Mouse (Mus musculus) CH12.LX (cell line): ENCODE results near the gene Rap1gap. TPM values are rescaled to one million over a fixed set of nuclear protein-coding genes. Genes with fewer than 3 reads are reported as not detected.

Source experiments
- DNase-seq: peaks from one replicate; pipeline ENCODE4 v3.0.0-alpha.2; 2013; ENCODE audit errors: extremely low read depth
- H3K27ac ChIP-seq: 2 replicates; pipeline ENCODE4 v1.5.1; 2012; ENCODE audit warnings: low read depth, mild to moderate bottlenecking, control low read depth, moderate library complexity; ENCODE audit not compliant: insufficient read depth
- H3K27me3 ChIP-seq: replicated peaks from 2 replicates; pipeline ENCODE3; 2012; ENCODE audit warnings: inconsistent platforms
- H3K36me3 ChIP-seq, 2 experiments: replicated peaks in 1 of 2; 2 replicates each; pipeline versions ENCODE3 to v1.6.1; 2012; ENCODE audit warnings: inconsistent platforms in 1 of 2, low read length in 1 of 2, mild to moderate bottlenecking in 1 of 2, mixed read lengths in 1 of 2, moderate library complexity in 1 of 2; ENCODE audit not compliant: control insufficient read depth in 1 of 2, insufficient read depth in 1 of 2
- H3K4me1 ChIP-seq, 2 experiments: 2 replicates each; pipeline ENCODE4 v1.6.1; 2012; ENCODE audit warnings: inconsistent platforms in 1 of 2, moderate library complexity in 1 of 2; ENCODE audit not compliant: insufficient read depth in 2 of 2, control insufficient read depth in 1 of 2
- H3K4me2 ChIP-seq: 2 replicates; pipeline ENCODE4 v1.6.1; 2012; ENCODE audit warnings: low read depth, mild to moderate bottlenecking, control low read depth; ENCODE audit not compliant: poor library complexity, insufficient read depth, severe bottlenecking
- H3K4me3 ChIP-seq, 3 experiments: fragments of 150-350 bp in 1 of 3; sonication (generic) in 1 of 3; replicated peaks in 1 of 3; 2 replicates each; pipeline versions ENCODE3 to v1.5.1; 2011 to 2012; ENCODE audit warnings: low read depth in 2 of 3, low read length in 2 of 3, mild to moderate bottlenecking in 2 of 3, moderate library complexity in 2 of 3, control low read depth in 1 of 3, improper control_type of control experiment in 1 of 3, inconsistent platforms in 1 of 3, mixed read lengths in 1 of 3; ENCODE audit not compliant: poor library complexity in 1 of 3
- H3K79me2 ChIP-seq: replicated peaks from 2 replicates; pipeline ENCODE4 v1.6.1; 2012; ENCODE audit warnings: mild to moderate bottlenecking, moderate library complexity; ENCODE audit not compliant: control insufficient read depth, poor library complexity, insufficient read depth, severe bottlenecking; ENCODE audit errors: extremely low read depth
- H3K9ac ChIP-seq: 2 replicates; pipeline ENCODE4 v1.6.1; 2012; ENCODE audit warnings: low read depth, mild to moderate bottlenecking, control low read depth, moderate library complexity; ENCODE audit not compliant: insufficient read depth
- H3K9me3 ChIP-seq: replicated peaks from 2 replicates; pipeline ENCODE3; 2012; ENCODE audit warnings: low read length, inconsistent platforms, mixed read lengths
- BHLHE40 ChIP-seq: IDR thresholded peaks from 2 replicates; pipeline ENCODE4 v1.6.1; 2011; ENCODE audit warnings: mild to moderate bottlenecking, low read depth, low read length, improper control_type of control experiment
- CHD2 ChIP-seq: IDR thresholded peaks from 2 replicates; pipeline ENCODE4 v1.6.1; 2011; ENCODE audit warnings: low read length, improper control_type of control experiment
- CTCF ChIP-seq, 2 experiments: IDR thresholded peaks in 1 of 2; conservative IDR thresholded peaks in 1 of 2; 2 replicates each; pipeline ENCODE4 v1.5.1; 2011 to 2012; ENCODE audit warnings: low read depth in 2 of 2, low read length in 2 of 2, improper control_type of control experiment in 1 of 2, inconsistent platforms in 1 of 2, mild to moderate bottlenecking in 1 of 2, moderate library complexity in 1 of 2
- GABPA ChIP-seq: IDR thresholded peaks from 2 replicates; pipeline ENCODE4 v1.6.1; 2012; ENCODE audit warnings: low read depth, low read length, improper control_type of control experiment, inconsistent platforms; ENCODE audit not compliant: insufficient replicate concordance
- HCFC1 ChIP-seq: IDR thresholded peaks from 2 replicates; pipeline ENCODE4 v1.6.1; 2012; ENCODE audit warnings: low read depth, mild to moderate bottlenecking, inconsistent platforms, low read length, improper control_type of control experiment
- IRF4 ChIP-seq: IDR thresholded peaks from 2 replicates; pipeline ENCODE4 v1.6.1; 2014; ENCODE audit warnings: low read depth, mild to moderate bottlenecking, inconsistent platforms, low read length, improper control_type of control experiment
- MAFK ChIP-seq: IDR thresholded peaks from 2 replicates; pipeline ENCODE4 v1.6.1; 2011; ENCODE audit warnings: low read length, improper control_type of control experiment; ENCODE audit not compliant: insufficient replicate concordance
- MEF2A ChIP-seq: IDR thresholded peaks from 2 replicates; pipeline ENCODE4 v1.6.1; 2014; ENCODE audit warnings: low read depth, mild to moderate bottlenecking, inconsistent platforms, low read length, improper control_type of control experiment, borderline replicate concordance
- NELFE ChIP-seq: IDR thresholded peaks from 2 replicates; pipeline ENCODE4 v1.6.1; 2011; ENCODE audit warnings: low read depth, low read length, improper control_type of control experiment
- NRF1 ChIP-seq: IDR thresholded peaks from 2 replicates; pipeline ENCODE4 v1.6.1; 2014; ENCODE audit warnings: low read depth, mild to moderate bottlenecking, inconsistent platforms, low read length, improper control_type of control experiment, moderate library complexity
- PAX5 ChIP-seq: IDR thresholded peaks from 2 replicates; pipeline ENCODE4 v1.6.1; 2012; ENCODE audit warnings: low read length, inconsistent platforms, mixed read lengths
- POLR2A ChIP-seq: IDR thresholded peaks from 2 replicates; pipeline ENCODE4 v1.6.1; 2011; ENCODE audit warnings: low read depth, mild to moderate bottlenecking, improper control_type of control experiment, low read length
- POLR2AphosphoS2 ChIP-seq: IDR thresholded peaks from 2 replicates; pipeline ENCODE4 v1.6.1; 2011; ENCODE audit warnings: low read depth, low read length, improper control_type of control experiment
- RCOR1 ChIP-seq: conservative IDR thresholded peaks from 2 replicates; pipeline ENCODE4 v1.6.1; 2012; ENCODE audit warnings: low read depth, mild to moderate bottlenecking, inconsistent platforms, low read length, improper control_type of control experiment
- SMC3 ChIP-seq: IDR thresholded peaks from 2 replicates; pipeline ENCODE4 v1.6.1; 2011; ENCODE audit warnings: low read depth, low read length, improper control_type of control experiment
- UBTF ChIP-seq: IDR thresholded peaks from 2 replicates; pipeline ENCODE4 v1.6.1; 2012; ENCODE audit warnings: low read depth, mild to moderate bottlenecking, inconsistent platforms, low read length, improper control_type of control experiment, moderate library complexity
- USF1 ChIP-seq: IDR thresholded peaks from 2 replicates; pipeline ENCODE4 v1.6.1; 2014; ENCODE audit warnings: low read depth, mild to moderate bottlenecking, inconsistent platforms, low read length, improper control_type of control experiment
- ZC3H11A ChIP-seq: IDR thresholded peaks from 2 replicates; pipeline ENCODE4 v1.6.1; 2012; ENCODE audit warnings: low read depth, mild to moderate bottlenecking, inconsistent platforms, low read length, improper control_type of control experiment
- ZKSCAN1 ChIP-seq: IDR thresholded peaks from 2 replicates; pipeline ENCODE4 v1.6.1; 2012; ENCODE audit warnings: low read depth, inconsistent platforms, low read length, improper control_type of control experiment, borderline replicate concordance
- dilution Hi-C: fragments of 300-500 bp; cut with MboI; formaldehyde crosslinking; loops from 2 replicates; pipeline ENCODE4 v1.14.3; 2020; ENCODE audit warnings: low sequenced_read_pairs; ENCODE audit not compliant: extremely low pct_unique_long_range_greater_than_20kb, extremely low pct_ligation_motif_present
- in situ Hi-C: fragments of 300-500 bp; cut with MboI; formaldehyde crosslinking; loops from 3 replicates; pipeline ENCODE4 v1.14.3; 2019; ENCODE audit warnings: low sequenced_read_pairs, low pct_ligation_motif_present, low pct_unique_long_range_greater_than_20kb, mixed read lengths
- polyA plus RNA-seq: library from polyadenylated mRNA; unstranded; fragments of >175 nt; gene quantifications from 2 replicates; pipeline ENCODE4 v1.2.1, GENCODE M21; 2012; ENCODE audit warnings: low read depth; ENCODE audit not compliant: insufficient read length
- total RNA-seq, 2 experiments: library from RNA; depleted of rRNA; stranded (reverse); fragments of 300-350 nt in 1 of 2; fragments of >200 nt in 1 of 2; gene quantifications; 2 replicates each; pipeline ENCODE4 v1.2.3; 2012 to 2014

Gene Rap1gap
- total and polyA plus RNA-seq, 3 experiments: 3.0 to 11.1 (median 5.8) TPM

DNA sequence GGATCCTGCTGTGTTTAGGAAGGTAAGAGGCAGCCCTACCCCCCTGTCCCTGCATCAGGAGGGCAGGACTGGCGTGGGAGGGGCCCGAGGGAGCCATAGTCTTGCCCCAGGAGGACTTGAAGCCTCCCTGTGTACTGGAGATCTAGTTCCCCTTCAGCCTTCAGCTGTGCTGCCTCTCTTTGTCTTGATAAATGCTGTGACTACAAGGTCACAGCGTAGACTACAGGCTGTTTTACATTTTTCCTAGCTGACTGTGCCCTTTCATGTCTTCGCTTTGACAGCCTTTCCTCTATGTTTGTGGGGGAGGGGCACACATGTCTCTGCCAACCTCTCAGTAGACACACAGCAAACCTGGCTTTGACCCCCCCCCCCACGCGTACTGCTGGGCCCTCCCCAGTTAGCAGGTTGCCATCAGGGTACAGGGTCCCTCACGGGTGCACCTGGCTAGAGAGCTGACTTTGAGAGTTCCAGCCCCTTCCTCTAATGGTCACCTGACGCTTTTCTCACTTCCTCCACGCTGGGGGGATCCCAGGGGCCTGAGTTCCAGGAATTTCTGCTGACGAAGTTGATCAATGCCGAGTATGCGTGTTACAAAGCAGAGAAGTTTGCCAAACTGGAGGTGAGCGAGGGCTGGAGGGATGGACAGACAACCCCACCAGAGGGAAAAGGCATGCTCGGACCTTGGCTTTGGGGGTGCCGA, 55.0 kb downstream of the Rap1gap start (continued):
- TF ChIP-seq MAFK (peak; percentile 29; the same call in 1 of the 2 replicates), ZKSCAN1 (no peak), POLR2A (no peak; the same call in 1 of the 2 replicates), CHD2 (peak; percentile 20; the same call in 1 of the 2 replicates), ZC3H11A (no peak), UBTF (no peak), IRF4 (peak; percentile 80), HCFC1 (no peak), POLR2AphosphoS2 (no peak), NELFE (no peak), GABPA (no peak), USF1 (peak; percentile 73), BHLHE40 (peak; percentile 86), RCOR1 (no peak), CTCF (conservative IDR thresholded peaks at IDR 0.05 in 1 of 2, IDR thresholded peaks at IDR 0.05 in 1 of 2; ENCODE audit: low read depth in 2 of 2, low read length in 2 of 2) (peak in 1 of 2 experiments; percentile 24; a peak in 1 of 4 replicates), NRF1 (no peak; the same call in 1 of the 2 replicates), SMC3 (no peak; the same call in 1 of the 2 replicates)
- TF ChIP-seq, all 38 proteins: peak for 14

DNA sequence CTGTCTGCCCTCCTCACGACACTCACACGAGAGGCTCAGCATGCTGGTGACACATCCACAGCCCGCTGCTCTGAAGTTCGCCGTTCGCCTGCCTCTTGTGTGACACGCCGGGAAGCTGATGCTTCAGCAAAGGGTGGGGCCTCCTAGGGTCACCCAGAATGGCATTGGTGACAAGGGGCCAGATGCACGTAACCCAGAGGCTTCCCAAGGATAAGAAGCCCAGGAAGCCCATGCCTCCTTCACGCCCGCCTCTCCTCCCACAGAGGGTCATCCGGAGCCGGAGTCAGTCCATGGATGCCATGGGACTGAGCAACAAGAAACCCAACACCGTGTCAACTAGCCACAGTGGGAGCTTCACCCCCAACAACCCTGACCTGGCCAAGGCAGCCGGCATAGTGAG, 57.0 kb downstream of the Rap1gap start:
- Histone ChIP-seq H3K4me1 (peaks cover 23 to 68% of the 10 kb centered on the region in 2 experiments), H3K27ac (no peak overlapping the region), H3K4me3 (no peak overlapping the region), H3K27me3 (peaks cover 10% of the 10 kb centered on the region), H3K9me3 (no peaks in the 10 kb centered on the region), H3K9ac (no peak overlapping the region), H3K79me2 (no peaks in the 10 kb centered on the region), H3K4me2 (no peak overlapping the region), H3K36me3 (peaks cover 0 to 3% of the 10 kb centered on the region in 2 experiments)
- DNase-seq: no peak
- dilution Hi-C loops: no loop called here
- in situ Hi-C loops: no loop called here
- TF ChIP-seq SMC3 (no peak), MEF2A (no peak), PAX5 (no peak), IRF4 (no peak)
